Mouse (Mus musculus) megakaryocyte progenitor cell, adult 5-6 weeks (primary cell): ENCODE data around the gene Cacna1c. TPM values are rescaled to one million over a fixed set of nuclear protein-coding genes. Genes with fewer than 3 reads are reported as not detected.

Experiments
- ATAC-seq: replicated peaks from 2 replicates; pipeline ENCODE4 v1.8.0; 2016; ENCODE audit warnings: mild to moderate bottlenecking, moderate TSS enrichment, inconsistent platforms; ENCODE audit not compliant: poor library complexity
- total RNA-seq, 2 experiments: library from RNA; stranded (forward) in 1 of 2; stranded (reverse) in 1 of 2; fragments of 157-497, 149-512 nt in 1 of 2; fragments of 200-1000 nt in 1 of 2; gene quantifications; 2 replicates each; pipeline versions ENCODE4 v1.2.3 to v1.2.4; 2015 to 2017

Cacna1c gene
- total RNA-seq, 2 experiments from 2014 or later: not detected

DNA sequence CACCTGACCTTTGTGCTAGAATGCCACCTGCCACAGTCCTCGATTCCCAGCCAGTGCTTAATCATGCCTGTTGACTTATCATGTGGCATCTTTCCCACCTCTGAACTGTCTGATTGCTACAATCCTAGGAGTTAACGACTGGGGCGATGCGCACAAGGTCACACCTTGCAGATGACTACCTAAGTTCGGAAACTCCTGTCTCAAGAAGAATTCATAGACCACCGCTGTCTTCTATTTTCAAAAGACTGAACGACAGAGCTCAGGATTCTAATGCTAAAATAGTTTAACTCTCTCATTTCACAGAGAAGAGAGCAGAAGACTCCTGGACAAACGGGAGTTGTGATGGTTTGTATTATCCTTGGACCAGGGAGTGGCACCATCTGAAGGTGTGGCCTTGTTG is 426.4 kb downstream of the Cacna1c start:
- ATAC-seq: no peak

DNA sequence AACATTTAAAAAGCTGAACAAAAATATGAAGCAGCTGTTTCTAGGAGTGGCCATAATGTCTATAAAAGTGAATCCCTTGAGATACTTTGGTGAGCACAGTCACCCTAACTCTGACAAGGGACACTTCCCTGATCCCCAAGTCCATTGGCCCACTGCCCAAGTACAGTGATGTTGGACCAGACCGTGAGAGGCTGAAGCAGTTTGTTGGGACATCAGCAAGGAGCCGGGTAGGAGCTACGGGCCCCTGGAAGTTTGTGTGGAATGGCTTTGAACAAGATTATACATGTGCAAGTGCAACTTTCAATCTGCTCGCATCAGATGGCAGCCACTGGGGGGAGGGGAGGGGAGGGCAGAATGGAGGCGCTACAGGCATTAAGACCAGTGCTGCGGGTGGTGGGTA is 428.5 kb downstream of the Cacna1c start:
- no peak for ATAC-seq

GRCm38 (mm10) chr6:118765261-118765660 is 431.0 kb downstream of the Cacna1c start:
- no peak for ATAC-seq

- peak; percentile 42 for ATAC-seq
Measured at GRCm38 (mm10) chr6:118759015-118759414, 437.2 kb downstream of the Cacna1c start.

DNA sequence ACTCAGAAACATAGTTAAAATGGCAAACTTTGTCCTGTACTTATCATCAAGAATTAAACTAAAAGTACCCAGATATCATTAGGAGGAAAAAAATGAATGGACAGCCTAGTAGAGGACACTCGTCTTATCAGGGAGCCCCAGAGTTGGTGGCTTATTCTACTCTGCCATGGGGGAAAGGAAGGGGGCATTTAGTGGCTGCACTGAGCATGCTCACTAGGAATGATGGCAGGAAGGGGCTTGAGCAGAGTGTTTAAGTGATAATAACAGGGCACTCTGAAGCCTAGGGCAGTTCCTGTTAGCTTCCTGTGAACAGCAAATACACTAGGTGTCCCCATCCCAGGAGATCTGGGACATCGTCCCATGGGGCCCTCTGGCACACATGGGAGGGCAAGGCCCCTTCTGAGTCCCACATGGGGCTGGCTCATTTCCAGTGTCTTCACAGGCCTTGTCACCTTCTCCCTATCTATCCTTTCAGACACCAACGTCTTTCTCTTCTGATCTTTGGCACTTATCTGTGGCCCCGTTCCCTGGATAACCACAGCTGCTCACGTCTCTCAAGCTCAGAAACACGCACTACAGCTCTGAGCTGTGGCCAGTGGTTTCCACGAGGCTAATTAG is 437.8 kb downstream of the Cacna1c start:
- peak; percentile 82 for ATAC-seq

- ATAC-seq: peak; percentile 53
Measured at GRCm38 (mm10) chr6:118757533-118758289, 438.5 kb downstream of the Cacna1c start.

- no peak for ATAC-seq
Measured at GRCm38 (mm10) chr6:118756511-118756910, 439.7 kb downstream of the Cacna1c start.

- no peak for ATAC-seq
Measured at GRCm38 (mm10) chr6:118755768-118756167, 440.4 kb downstream of the Cacna1c start.

GRCm38 (mm10) chr6:118754439-118754838 is 441.8 kb downstream of the Cacna1c start:
- ATAC-seq: no peak

- ATAC-seq: no peak
Measured at GRCm38 (mm10) chr6:118753787-118754186, 442.4 kb downstream of the Cacna1c start.

- ATAC-seq: peak; percentile 29; the same call in 1 of the 2 replicates
Measured at GRCm38 (mm10) chr6:118753064-118753463, 443.2 kb downstream of the Cacna1c start.

DNA sequence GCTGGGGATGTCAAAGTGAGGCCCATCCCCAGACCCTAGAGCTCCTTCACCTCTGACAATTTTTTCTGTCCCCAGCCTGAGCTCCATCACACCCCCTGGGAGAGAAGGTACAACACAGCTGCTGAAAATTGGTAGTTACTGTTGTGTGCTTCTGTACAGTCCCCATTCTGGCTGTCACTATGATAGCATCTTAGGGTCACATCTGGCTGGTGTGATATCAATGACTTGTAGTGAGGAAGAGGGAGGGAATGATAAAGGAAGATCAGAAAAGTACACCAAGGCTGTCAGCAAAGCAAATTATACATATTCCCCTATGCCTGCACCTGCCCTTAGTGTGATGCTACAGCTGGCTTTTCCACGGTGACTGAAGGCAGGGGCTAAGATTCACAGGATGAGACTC is 446.9 kb downstream of the Cacna1c start:
- ATAC-seq: peak; percentile 53

GRCm38 (mm10) chr6:118742701-118743100 is 453.5 kb downstream of the Cacna1c start:
- ATAC-seq: no peak

DNA sequence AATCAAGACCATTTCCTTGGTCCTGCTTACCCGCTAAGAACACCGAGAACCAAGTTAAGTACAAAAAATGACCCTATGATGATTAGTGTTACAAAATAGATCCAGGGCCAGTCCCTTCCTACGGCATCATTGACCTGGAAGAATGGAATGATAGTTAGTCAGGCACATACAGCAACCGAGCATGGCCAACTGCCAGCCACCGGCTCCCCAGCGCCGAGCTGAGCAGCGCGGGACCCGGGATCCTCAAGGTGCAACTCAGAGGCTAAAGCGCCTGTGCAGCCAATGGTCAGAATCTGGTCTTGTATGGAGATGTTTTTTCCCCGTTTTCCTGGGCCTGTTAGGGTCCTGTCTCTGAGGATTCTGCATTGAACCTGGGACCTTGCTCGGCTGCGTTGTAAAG is 454.4 kb downstream of the Cacna1c start:
- no peak for ATAC-seq

- no peak for ATAC-seq
Measured at GRCm38 (mm10) chr6:118739961-118740599, 456.1 kb downstream of the Cacna1c start.

- no peak for ATAC-seq
Measured at GRCm38 (mm10) chr6:118739344-118739743, 456.9 kb downstream of the Cacna1c start.

GRCm38 (mm10) chr6:118738656-118739055 is 457.6 kb downstream of the Cacna1c start:
- ATAC-seq: no peak

DNA sequence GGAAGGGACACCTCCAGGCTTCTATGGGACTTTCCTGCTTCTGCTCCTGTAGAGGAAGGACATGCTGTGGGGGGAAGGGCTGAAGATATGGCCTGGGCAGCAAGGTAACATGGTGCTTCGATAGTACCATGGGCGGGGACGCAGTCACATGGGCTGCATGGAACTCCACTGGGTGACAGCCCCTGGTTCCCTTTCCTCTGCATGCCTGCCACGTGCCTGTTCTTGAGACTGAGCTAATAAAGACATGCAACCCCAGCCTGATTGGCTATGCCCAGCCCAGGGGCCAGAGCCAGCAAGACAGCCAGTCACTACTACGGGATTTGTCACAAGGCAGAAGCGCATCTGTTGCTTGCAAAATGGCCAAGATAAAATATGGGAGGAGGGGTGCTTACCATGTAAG is 459.1 kb downstream of the Cacna1c start:
- ATAC-seq: 0 out of 2 replicates have a peak, but pooled peaks have one; percentile 17

- no peak for ATAC-seq
Measured at GRCm38 (mm10) chr6:118736491-118736890, 459.7 kb downstream of the Cacna1c start.

DNA sequence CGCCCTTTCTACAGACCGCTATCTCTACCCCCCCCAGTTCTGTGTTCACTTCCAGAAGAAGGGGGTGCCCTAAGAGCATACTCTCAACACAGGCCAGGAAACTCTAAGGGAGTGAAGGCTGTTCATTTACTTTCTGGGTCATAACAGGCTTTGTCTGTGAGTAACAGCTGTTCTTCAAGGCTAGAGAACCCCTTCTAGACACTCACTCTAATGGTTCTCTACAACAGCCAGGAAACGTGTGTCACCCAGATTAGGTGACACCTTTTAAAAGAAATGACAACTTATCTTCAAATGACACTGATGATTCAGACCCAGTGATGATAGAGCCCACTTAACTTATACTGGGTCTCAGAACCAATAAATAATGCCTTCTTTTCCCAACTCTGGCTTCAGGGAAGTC is 461.1 kb downstream of the Cacna1c start:
- ATAC-seq: peak; percentile 37

DNA sequence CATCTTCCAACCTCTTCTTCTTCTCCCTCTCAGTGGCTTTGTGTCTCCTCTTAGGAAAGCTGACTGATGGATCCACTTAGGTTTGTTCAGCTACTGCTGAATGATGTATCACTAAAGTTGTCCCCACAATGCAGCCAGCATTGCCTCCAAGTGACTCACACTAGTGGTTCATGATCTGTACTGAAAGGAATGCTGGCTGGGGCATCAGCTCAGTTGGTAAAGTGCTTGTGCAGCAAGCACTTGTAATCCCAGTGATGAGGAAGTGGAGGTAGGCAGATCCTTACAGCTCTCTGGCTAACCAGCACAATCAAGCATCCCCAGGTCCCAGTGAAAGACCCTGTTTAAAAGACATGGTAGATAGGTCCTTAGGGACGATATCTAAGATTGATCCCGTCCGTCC is 464.3 kb downstream of the Cacna1c start:
- no peak for ATAC-seq

- ATAC-seq: no peak
Measured at GRCm38 (mm10) chr6:118724908-118725307, 471.3 kb downstream of the Cacna1c start.
